Mouse (Mus musculus) ES-E14 (cell line): ENCODE measurements around the gene Ank2. TPM values are rescaled to one million over a fixed set of nuclear protein-coding genes. Genes with fewer than 3 reads are reported as not detected.
"Not testable (repeated sequence)": the region's sequence is repeated elsewhere in the genome, so short reads cannot be mapped to it uniquely, and the experiment has no call there.

Experiments used
- DNase-seq: peaks from one replicate; pipeline ENCODE4 v3.0.0-alpha.2; 2013; ENCODE audit warnings: low read depth, low spot score
- H3K27ac ChIP-seq: 2 replicates; pipeline ENCODE4 v1.5.1; 2012; ENCODE audit warnings: low read depth, mild to moderate bottlenecking, low read length, moderate library complexity, mixed read lengths; ENCODE audit not compliant: poor library complexity, insufficient read depth, severe bottlenecking
- H3K36me3 ChIP-seq: 2 replicates; pipeline ENCODE4 v1.6.1; 2012; ENCODE audit warnings: mild to moderate bottlenecking, low read length, moderate library complexity, mixed read lengths; ENCODE audit not compliant: control insufficient read depth, poor library complexity, insufficient read depth, severe bottlenecking
- H3K4me1 ChIP-seq, 2 experiments: fragments of 150-350 bp in 1 of 2; sonication (generic) in 1 of 2; 2 replicates each; pipeline ENCODE4 v1.6.1; 2012; ENCODE audit warnings: low read length in 2 of 2, mild to moderate bottlenecking in 1 of 2, mixed read lengths in 1 of 2; ENCODE audit not compliant: control insufficient read depth in 2 of 2, insufficient read depth in 2 of 2, poor library complexity in 1 of 2
- H3K4me3 ChIP-seq, 2 experiments: fragments of 150-350 bp in 1 of 2; sonication (generic) in 1 of 2; 2 replicates each; pipeline ENCODE4 v1.5.1; 2012; ENCODE audit warnings: low read length in 2 of 2, low read depth in 1 of 2, mild to moderate bottlenecking in 1 of 2, mixed read lengths in 1 of 2; ENCODE audit not compliant: insufficient read depth in 1 of 2, poor library complexity in 1 of 2, severe bottlenecking in 1 of 2
- H3K9ac ChIP-seq: 2 replicates; pipeline ENCODE4 v1.6.1; 2012; ENCODE audit warnings: low read depth, mild to moderate bottlenecking, low read length, mixed read lengths; ENCODE audit not compliant: poor library complexity, insufficient read depth, severe bottlenecking
- H3K9me3 ChIP-seq: fragments of 150-350 bp; sonication (generic); 2 replicates; pipeline ENCODE4 v1.6.1; 2012; ENCODE audit warnings: low read depth, mild to moderate bottlenecking, low read length; ENCODE audit not compliant: control insufficient read depth, insufficient read depth
- CHD2 ChIP-seq: IDR thresholded peaks from 2 replicates; pipeline ENCODE4 v1.6.1; 2014; ENCODE audit warnings: mild to moderate bottlenecking, low read depth, low read length, inconsistent platforms
- HCFC1 ChIP-seq: IDR thresholded peaks from 2 replicates; pipeline ENCODE4 v1.6.1; 2012; ENCODE audit warnings: low read length, inconsistent platforms, borderline replicate concordance; ENCODE audit not compliant: insufficient read depth
- MAFK ChIP-seq: IDR thresholded peaks from 2 replicates; pipeline ENCODE4 v1.6.1; 2014; ENCODE audit warnings: mild to moderate bottlenecking, low read depth, low read length, inconsistent platforms; ENCODE audit not compliant: insufficient read depth
- ZC3H11A ChIP-seq: IDR thresholded peaks from 2 replicates; pipeline ENCODE4 v1.6.1; 2012; ENCODE audit warnings: low read depth, mild to moderate bottlenecking, inconsistent platforms, low read length, borderline replicate concordance
- ZNF384 ChIP-seq: IDR thresholded peaks from 2 replicates; pipeline ENCODE4 v1.6.1; 2012; ENCODE audit warnings: low read depth, low read length, inconsistent platforms
- in situ Hi-C, 2 experiments: fragments of 600-800 bp; cut with MboI; formaldehyde crosslinking; loops; one replicate each; pipeline ENCODE4 v1.15.1; 2025; ENCODE audit warnings: low sequenced_read_pairs in 2 of 2, inconsistent platforms in 1 of 2; ENCODE audit not compliant: unreplicated experiment in 2 of 2
- total RNA-seq: library from RNA; depleted of rRNA; stranded (reverse); fragments of 300-350 nt; gene quantifications from 2 replicates; pipeline ENCODE4 v1.2.3, GENCODE M21; 2012

The Ank2 gene
- total RNA-seq, 1 experiment: 15.2 TPM

DNA sequence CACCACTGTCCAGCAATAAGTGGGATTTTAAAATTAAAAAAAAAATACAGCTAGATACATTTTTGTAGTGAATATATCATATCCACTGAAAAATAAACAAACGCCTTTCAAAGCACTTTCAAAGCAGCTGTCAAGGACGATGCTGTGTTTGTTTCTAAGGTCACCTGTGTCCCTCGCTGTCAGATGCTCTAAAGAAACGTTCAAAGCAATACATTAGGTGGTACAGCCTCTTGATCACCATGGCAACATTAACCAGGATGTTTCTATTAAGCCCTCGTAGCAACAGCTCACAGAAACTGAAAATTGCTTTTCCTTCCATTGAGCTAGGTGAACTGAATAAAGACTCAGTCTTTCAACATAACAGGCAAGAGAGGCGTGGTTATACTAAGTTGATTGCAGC, 17.5 kb downstream of the Ank2 start:
- TF ChIP-seq ZC3H11A (no peak), CHD2 (no peak), MAFK (no peak), HCFC1 (no peak), ZNF384 (no peak)
- H3K36me3 ChIP-seq: no peaks in the 10 kb centered on the region
- no peaks in the 10 kb centered on the region for H3K4me1 ChIP-seq
- DNase-seq: no peak
- no peak overlapping the region for H3K27ac ChIP-seq
- no peaks in the 10 kb centered on the region for H3K9me3 ChIP-seq
- in situ Hi-C loops: no loop called here
- no peak overlapping the region for H3K9ac ChIP-seq
- H3K4me3 ChIP-seq: no peak overlapping the region

DNA sequence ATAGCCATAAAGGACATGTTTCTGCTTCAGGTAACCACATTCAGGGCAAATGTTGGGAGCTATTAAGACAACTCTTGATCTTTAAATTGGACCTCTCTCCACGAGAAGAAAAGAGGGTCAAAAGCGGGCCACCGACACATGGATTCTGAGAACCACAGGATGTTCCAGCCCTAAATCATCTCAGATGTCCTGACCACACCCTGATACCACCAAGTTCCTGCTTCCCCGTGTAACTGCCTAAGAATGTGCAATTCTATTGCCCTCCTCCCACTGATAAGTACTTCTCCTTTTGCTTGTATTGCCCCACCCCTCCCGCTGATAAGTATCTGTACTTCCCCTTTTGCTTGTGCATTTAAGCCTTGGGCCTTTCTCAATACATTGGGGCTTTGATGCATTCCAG, 18.8 kb downstream of the Ank2 start:
- H3K27ac ChIP-seq, DNase-seq, in situ Hi-C loops, H3K9me3 ChIP-seq, H3K9ac ChIP-seq, H3K4me3 ChIP-seq, H3K4me1 ChIP-seq, H3K36me3 ChIP-seq: not testable (repeated sequence)

DNA sequence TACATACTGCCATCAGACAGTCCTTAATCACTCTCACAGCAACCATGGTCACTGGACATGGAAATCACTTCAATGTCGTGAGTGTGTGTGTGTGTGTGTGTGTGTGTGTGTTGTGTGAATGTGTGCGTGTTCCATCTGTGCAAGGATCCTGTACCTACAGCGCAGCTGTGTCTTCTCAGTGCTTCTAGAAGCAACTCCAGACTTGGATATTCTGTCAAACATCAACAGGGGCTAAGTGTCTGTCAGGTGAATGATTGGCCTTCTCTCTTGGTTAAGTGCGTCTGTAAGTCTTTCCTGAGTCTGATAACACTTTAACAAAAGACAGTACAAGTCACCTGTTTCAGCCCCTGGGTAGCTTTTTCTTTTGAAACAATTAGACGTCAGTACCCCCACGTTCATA, 25.0 kb downstream of the Ank2 start:
- H3K4me1 ChIP-seq: no peaks in the 10 kb centered on the region
- H3K9me3 ChIP-seq: no peaks in the 10 kb centered on the region
- DNase-seq: no peak
- no peak overlapping the region for H3K4me3 ChIP-seq
- H3K9ac ChIP-seq: no peak overlapping the region
- no peak overlapping the region for H3K27ac ChIP-seq
- in situ Hi-C loops: no loop called here
- H3K36me3 ChIP-seq: no peaks in the 10 kb centered on the region
- TF ChIP-seq CHD2 (no peak), ZC3H11A (no peak), ZNF384 (no peak), HCFC1 (no peak), MAFK (no peak)

DNA sequence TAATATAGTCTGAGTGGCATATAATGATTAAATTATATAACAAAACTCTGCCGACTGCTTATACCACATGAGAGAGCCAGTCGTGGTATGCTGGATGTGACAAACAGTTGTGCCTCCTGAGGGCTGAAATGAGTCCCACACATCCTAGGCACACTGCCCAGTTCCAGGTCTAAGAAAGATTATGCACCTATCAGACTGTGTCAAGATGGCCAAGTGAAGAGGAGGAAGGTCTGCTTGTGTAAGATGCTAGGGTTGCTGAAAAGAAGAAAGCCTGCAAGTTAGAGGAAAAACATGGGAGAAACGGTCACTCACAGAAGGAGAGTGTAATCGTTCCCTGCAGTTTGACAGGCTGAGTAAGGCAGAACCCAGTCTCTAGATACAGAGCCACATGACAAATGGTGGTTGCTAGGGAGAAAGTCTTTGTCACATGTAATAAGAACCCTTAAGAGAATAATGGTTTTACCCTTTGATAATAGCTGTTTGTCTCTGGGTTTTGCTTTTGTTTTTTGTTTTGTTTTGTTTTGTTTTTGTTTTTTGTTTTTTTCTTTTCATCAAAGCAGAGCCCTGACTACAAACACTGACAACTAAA, 29.9 kb downstream of the Ank2 start:
- no peak for DNase-seq
- Histone ChIP-seq H3K36me3 (no peaks in the 10 kb centered on the region), H3K9ac (no peak overlapping the region), H3K9me3 (no peaks in the 10 kb centered on the region), H3K4me3 (no peak overlapping the region), H3K27ac (no peak overlapping the region), H3K4me1 (no peaks in the 10 kb centered on the region)
- no peak for TF ChIP-seq ZC3H11A
- no peak for TF ChIP-seq CHD2
- no peak for TF ChIP-seq MAFK
- TF ChIP-seq HCFC1: no peak
- no peak for TF ChIP-seq ZNF384
- in situ Hi-C loops: no loop called here

DNA sequence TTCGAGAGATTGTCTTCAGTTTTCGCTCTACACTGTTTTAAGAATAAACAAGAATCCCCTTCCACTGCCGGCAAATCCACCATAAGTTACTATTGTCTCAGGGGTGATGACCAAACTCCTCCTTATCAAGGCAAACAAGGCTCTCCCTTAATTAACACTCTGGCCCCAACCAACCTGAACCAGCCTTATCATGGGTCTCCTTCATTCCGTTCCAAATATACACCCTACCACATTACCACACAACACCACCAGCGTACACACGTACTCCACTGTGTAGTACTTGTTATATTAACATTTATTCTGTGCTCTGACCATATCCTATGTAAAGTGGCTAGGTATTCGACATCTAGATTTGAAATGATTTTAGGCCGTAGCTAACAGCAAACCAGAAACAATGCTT, 30.6 kb downstream of the Ank2 start:
- DNase-seq: no peak
- in situ Hi-C loops: no loop called here
- Histone ChIP-seq H3K9me3 (no peaks in the 10 kb centered on the region), H3K36me3 (no peaks in the 10 kb centered on the region), H3K9ac (no peak overlapping the region), H3K4me1 (peaks cover 0 to under 1% of the 10 kb centered on the region in 2 experiments; a peak in 1 of 4 replicates), H3K4me3 (no peak overlapping the region), H3K27ac (no peak overlapping the region)
- no peak for TF ChIP-seq ZNF384
- TF ChIP-seq MAFK: no peak
- TF ChIP-seq HCFC1: no peak
- no peak for TF ChIP-seq ZC3H11A
- TF ChIP-seq CHD2: no peak
